Mouse (Mus musculus) hematopoietic multipotent progenitor cell, adult 10-12 weeks (in vitro differentiated cells): ENCODE data around the gene Gm21783. TPM values are rescaled to one million over a fixed set of nuclear protein-coding genes. Genes with fewer than 3 reads are reported as not detected.

Source experiments
- polyA plus RNA-seq: library from polyadenylated mRNA; stranded (reverse); fragments of >175 nt; gene quantifications from 2 replicates; pipeline ENCODE4 v1.2.3, GENCODE M21; 2012; ENCODE audit warnings: low replicate concordance

Gm21783 gene
- polyA plus RNA-seq = not detected in 2 replicates

GRCm38 (mm10) chrY:44981163-44981562 is at the start of gene Gm21783:
Gm21783 (minus strand) TSS chrY:44981263.

